Mouse (Mus musculus): ENCODE measurements around the gene Rora.

GRCm38 (mm10) chr9:69084720-69085661 is 431.4 kb downstream of the Rora start:
- TF ChIP-seq POLR2A (IDR thresholded peaks at IDR 0.05; ENCODE audit: extremely low read depth, insufficient read depth, low read length) (no peak), CTCF (IDR thresholded peaks at IDR 0.05; ENCODE audit: low read depth, low read length) (no peak)
